Mouse (Mus musculus): ENCODE results near the gene As3mt. TPM values are rescaled to one million over a fixed set of nuclear protein-coding genes. Genes with fewer than 3 reads are reported as not detected.

Gene As3mt
- polyA plus RNA-seq, 1 experiment from 2014 or later: 28.9 TPM

DNA sequence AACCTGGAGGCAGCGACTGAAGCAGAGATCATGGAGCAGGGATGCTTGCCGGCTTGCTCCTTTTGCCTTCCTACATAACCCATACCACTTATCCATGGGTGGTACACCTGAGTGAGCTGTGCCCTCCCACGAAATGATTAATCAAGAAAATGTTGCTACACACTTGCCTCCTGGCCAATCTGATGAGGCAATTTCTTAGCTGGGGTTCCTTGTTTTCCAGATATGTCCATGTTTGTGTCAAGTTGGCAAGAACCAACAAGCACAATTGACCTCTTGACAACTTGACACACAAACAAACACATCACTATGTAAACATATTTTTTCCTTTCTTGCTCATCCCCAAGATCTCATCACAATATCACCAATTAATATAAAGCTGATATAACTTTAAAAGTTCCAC lies 31.6 kb upstream of the As3mt start:
- Histone ChIP-seq H3K4me3 (replicated peaks) (no peak overlapping the region), H3K9ac (no peak overlapping the region), H3K27ac (no peak overlapping the region), H3K4me1 (no peaks in the 10 kb centered on the region), H3K27me3 (replicated peaks) (0 out of 2 replicates have a peak, but pooled peaks cover 4% of the 10 kb centered on the region), H3K9me3 (no peaks in the 10 kb centered on the region), H3K4me2 (no peak overlapping the region), H3K36me3 (no peaks in the 10 kb centered on the region)
- no peak for ATAC-seq (ENCODE audit: insufficient read depth, low FRiP score, low read depth)
- WGBS: 86% methylated on average over 3 of the region's 3 CpGs

DNA sequence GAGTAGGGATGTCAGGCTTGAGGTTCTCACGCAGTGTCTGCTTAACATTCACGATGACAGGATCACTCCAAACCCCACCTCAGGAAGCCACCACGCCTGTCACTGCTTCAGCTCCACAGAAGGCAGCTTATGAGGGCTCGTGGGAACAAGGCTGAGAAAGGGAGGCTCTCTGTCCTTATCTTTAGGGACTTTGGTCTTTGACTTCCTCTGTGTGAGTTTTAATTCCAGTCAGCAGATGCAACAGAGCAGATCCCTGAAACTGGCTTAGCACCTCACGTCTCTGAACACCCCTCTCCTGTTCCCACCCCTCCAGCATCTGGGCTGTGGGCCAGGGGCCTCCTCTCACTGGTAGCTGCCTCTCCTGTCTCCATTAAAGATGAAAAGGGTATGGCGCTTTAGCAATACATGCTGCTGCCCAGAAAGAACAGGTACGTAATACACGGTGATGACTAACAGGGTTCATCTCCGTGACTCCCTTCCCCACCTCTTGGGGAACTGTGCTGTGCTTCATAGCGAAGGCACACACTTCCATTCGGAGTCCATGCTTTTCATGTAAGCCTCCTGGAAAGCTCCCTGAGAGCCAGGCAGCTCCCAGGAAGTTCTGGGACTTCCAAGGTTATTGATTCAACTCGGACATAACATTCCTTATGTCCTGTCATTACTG lies 27.4 kb upstream of the As3mt start:
- 47% methylated on average over 12 of the region's 12 CpGs for WGBS
- H3K4me2 ChIP-seq: no peak overlapping the region
- no peaks in the 10 kb centered on the region for H3K36me3 ChIP-seq
- no peak overlapping the region for H3K9ac ChIP-seq
- H3K27me3 ChIP-seq (replicated peaks): no peaks in the 10 kb centered on the region
- H3K4me1 ChIP-seq: no peaks in the 10 kb centered on the region
- no peak overlapping the region for H3K27ac ChIP-seq
- ATAC-seq (ENCODE audit: insufficient read depth, low FRiP score, low read depth): peak; percentile 10; the same call in 1 of the 2 replicates
- H3K9me3 ChIP-seq: no peaks in the 10 kb centered on the region
- H3K4me3 ChIP-seq (replicated peaks): no peak overlapping the region

DNA sequence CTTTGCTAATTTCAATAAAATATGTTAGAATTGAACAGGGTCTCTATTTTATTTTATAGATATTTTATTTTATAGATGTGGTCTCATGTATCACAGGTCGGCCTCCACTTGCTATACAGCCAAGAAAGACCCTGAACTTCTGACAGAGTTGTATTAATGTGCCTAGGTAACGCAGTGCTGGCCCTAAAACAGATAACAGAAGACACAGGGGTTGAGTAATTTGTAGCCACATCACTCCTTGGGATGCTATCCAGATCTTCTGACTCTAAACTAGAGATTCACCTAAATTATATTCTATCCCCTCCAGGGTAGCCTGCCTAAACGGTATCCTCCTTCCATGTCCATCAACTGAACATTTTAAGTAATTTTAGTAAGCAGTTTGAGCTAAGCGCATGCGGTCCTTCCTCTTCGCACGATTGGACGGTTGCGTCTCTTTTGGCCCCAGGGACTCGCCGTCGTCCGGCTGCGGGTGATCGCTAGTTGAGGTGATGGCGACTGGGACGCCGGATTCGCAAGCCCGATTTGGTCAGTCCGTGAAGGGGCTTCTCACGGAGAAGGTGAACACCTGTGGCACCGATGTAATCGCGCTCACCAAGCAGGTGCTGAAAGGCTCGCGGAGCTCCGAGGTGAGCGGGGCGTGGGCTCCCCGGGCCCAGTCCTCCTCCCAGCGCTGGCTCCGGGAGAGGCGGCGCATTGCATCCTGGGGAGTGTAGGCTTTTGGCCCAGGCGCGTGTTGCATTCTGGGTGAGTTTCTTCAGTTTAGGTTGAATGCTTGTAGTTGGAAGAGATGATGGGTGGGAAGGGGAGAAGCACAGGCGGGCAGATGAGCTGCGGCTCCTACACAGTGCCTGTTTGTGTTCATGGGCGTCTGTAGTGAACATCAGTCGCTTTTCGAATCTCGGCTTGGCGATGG lies 17.5 kb upstream of the As3mt start, which contains the start of gene Borcs7:
Gene Borcs7 (plus strand): TSS at position 447 of the 913 bp plus-strand sequence.
- peak; percentile 90 for ATAC-seq (ENCODE audit: insufficient read depth, low FRiP score, low read depth)
- H3K9me3 ChIP-seq: no peaks in the 10 kb centered on the region
- H3K27ac ChIP-seq: peak within 1 kb of the TSS; percentile 80
- 2% methylated on average over 44 of the region's 44 CpGs for WGBS
- H3K4me2 ChIP-seq: peak within 1 kb of the TSS; percentile 69
- H3K4me1 ChIP-seq: no peaks in the 10 kb centered on the region
- H3K4me3 ChIP-seq (replicated peaks): peak within 1 kb of the TSS; percentile 91
- H3K27me3 ChIP-seq (replicated peaks): no peaks in the 10 kb centered on the region
- no peaks in the 10 kb centered on the region for H3K36me3 ChIP-seq
- H3K9ac ChIP-seq: peak within 1 kb of the TSS; percentile 73; the same call in 1 of the 2 replicates

DNA sequence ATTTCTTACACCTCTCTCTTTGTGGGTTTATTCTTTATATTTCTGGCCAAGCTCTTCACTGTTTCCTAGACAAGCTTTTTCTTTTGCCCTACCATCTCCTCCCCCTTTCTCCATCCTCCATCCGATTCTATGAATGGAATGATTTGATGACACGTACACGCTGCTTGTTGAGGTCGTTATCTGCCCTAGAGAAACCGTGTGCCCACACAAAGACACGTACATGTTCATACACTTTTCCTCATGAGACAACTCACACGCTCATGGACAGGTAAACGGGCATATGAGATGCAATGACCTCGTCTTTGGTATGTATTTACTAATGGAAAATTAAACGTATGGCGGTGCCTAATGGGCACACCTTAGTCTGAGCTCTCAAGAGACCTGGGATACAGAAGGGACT lies 16.9 kb upstream of the As3mt start:
- Histone ChIP-seq H3K4me2 (peak overlapping the region; percentile 69), H3K4me1 (no peaks in the 10 kb centered on the region), H3K27ac (no peak overlapping the region), H3K4me3 (replicated peaks) (peak overlapping the region; percentile 91), H3K9me3 (no peaks in the 10 kb centered on the region), H3K9ac (peak overlapping the region; percentile 73; the same call in 1 of the 2 replicates), H3K36me3 (no peaks in the 10 kb centered on the region), H3K27me3 (replicated peaks) (no peaks in the 10 kb centered on the region)
- 74% methylated on average over 11 of the region's 11 CpGs for WGBS
- ATAC-seq (ENCODE audit: insufficient read depth, low FRiP score, low read depth): no peak

DNA sequence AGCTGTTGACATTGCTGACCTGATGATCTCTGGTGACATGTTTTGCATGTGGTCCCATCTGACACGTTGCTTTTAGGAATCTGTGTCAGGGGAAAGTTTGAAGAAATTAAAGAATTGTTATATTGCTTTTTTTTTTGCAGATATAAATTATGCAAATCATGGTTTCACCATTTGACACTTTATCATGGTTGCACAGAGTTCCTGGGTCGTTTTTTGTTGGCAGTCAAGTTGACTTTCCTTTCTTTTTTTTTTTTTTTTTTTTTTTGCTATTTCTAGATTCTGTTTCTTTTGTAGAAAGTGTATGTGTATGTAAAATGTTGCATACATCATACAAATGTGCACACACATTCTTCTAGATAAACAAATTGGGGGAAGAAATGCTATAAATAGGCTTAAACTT lies 16.2 kb upstream of the As3mt start:
- H3K4me2 ChIP-seq: no peak overlapping the region
- no peaks in the 10 kb centered on the region for H3K36me3 ChIP-seq
- H3K4me3 ChIP-seq (replicated peaks): no peak overlapping the region
- H3K4me1 ChIP-seq: no peaks in the 10 kb centered on the region
- no peak overlapping the region for H3K27ac ChIP-seq
- 69% methylated on average over 2 of the region's 2 CpGs for WGBS
- H3K27me3 ChIP-seq (replicated peaks): no peaks in the 10 kb centered on the region
- H3K9me3 ChIP-seq: no peaks in the 10 kb centered on the region
- ATAC-seq (ENCODE audit: insufficient read depth, low FRiP score, low read depth): no peak
- H3K9ac ChIP-seq: no peak overlapping the region

DNA sequence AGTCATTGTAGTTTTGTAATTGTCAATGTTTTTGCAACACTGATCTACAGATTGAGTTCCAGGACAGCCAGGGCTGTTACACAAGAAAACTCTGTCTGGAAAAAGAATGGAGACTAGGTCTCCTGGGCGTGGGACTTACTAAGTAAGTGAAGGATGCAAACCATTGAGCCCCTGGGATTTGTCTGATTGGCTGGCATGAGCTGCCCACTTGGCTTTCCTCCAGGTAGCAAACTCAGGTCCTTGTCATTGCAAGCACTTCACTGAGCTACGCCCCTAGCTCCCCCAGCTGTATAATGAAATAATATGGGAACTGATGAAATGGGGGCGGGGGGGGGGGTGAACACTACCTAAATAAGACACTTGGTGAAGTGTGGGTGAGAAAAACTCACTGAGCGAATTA lies 14.1 kb upstream of the As3mt start:
- Histone ChIP-seq H3K9ac (no peak overlapping the region), H3K4me3 (replicated peaks) (no peak overlapping the region), H3K36me3 (no peaks in the 10 kb centered on the region), H3K4me1 (no peaks in the 10 kb centered on the region), H3K9me3 (no peaks in the 10 kb centered on the region), H3K4me2 (no peak overlapping the region), H3K27me3 (replicated peaks) (no peaks in the 10 kb centered on the region), H3K27ac (no peak overlapping the region)
- WGBS: 87% methylated on average over 4 of the region's 4 CpGs
- no peak for ATAC-seq (ENCODE audit: insufficient read depth, low FRiP score, low read depth)

DNA sequence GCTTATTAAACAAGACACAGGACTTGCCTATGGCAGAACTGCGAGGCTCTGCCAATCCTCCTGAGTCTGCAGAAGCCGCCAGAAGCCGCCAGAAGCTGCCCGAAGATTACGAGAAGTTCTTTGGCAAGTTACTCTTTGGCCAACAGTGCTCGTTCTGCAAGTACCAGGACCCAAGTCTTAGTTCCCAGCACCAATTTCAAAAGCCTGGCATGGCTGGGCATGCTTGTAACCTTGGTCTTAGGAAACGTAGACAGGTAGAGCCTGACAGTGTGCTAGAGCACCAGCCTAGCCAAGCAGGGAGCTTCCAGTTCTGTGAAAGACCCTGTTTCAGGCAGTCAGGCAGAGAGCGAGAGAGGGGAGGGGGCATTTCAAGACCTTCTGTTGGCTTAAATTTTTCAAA lies 10.8 kb upstream of the As3mt start:
- H3K36me3 ChIP-seq: no peaks in the 10 kb centered on the region
- no peaks in the 10 kb centered on the region for H3K9me3 ChIP-seq
- WGBS: 91% methylated on average over 8 of the region's 8 CpGs
- no peak overlapping the region for H3K4me3 ChIP-seq (replicated peaks)
- H3K4me1 ChIP-seq: no peaks in the 10 kb centered on the region
- H3K9ac ChIP-seq: no peak overlapping the region
- no peak for ATAC-seq (ENCODE audit: insufficient read depth, low FRiP score, low read depth)
- no peak overlapping the region for H3K27ac ChIP-seq
- no peak overlapping the region for H3K4me2 ChIP-seq
- no peaks in the 10 kb centered on the region for H3K27me3 ChIP-seq (replicated peaks)

DNA sequence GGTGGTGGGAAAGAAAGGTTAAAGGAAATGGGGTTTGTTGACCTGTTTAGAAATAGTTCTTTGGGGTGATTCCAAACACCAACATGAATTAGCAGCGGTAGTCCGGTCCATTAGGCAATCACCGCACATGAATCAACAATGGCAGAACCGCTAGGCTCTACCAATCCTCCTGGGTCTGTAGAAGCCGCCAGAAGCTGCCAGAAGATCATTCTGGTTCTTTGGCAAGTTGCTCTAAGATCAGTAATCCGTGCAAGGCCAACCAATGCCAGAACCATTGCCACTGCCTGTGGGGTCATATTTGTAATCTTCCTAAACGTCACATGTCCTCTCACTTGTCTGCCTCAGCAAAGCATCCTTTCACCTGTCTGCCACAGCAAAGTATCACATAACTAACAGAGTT lies 10.3 kb upstream of the As3mt start:
- no peaks in the 10 kb centered on the region for H3K4me1 ChIP-seq
- H3K36me3 ChIP-seq: no peaks in the 10 kb centered on the region
- H3K9ac ChIP-seq: no peak overlapping the region
- no peak overlapping the region for H3K27ac ChIP-seq
- H3K9me3 ChIP-seq: no peaks in the 10 kb centered on the region
- no peaks in the 10 kb centered on the region for H3K27me3 ChIP-seq (replicated peaks)
- 90% methylated on average over 7 of the region's 7 CpGs for WGBS
- no peak for ATAC-seq (ENCODE audit: insufficient read depth, low FRiP score, low read depth)
- no peak overlapping the region for H3K4me3 ChIP-seq (replicated peaks)
- no peak overlapping the region for H3K4me2 ChIP-seq

DNA sequence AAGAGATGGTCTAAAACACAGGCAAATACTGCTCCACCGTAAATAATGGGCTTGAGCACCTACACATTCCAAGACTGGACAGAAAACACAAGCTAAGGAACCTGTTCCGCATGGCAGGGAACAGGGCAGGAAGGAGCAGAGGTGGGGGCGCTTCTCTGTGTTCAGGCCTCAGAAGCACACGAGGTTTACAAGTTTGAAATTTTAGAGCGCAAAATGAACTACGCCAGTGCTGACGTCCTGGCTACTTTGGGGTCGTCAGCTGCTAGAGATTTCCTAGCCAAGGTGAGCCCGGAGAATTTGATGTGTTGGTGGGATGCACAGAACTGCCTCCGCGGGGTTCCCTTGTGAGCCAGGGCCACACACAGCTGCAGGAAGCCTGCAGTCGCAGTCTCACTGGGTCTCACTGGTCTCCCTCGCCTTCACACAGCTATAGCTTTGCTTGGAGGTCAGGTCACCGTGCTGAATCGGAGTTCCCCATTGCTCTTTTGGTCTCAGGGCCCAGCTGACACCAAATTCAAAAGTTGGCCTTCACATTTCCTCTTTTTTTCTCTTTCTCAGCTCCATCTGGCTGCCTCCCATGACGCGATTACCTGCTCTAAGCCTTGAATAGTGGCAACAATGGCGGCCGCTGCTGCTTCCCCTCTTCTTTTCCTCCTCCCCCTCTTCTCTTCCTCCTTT lies 9.3 kb upstream of the As3mt start:
- no peaks in the 10 kb centered on the region for H3K9me3 ChIP-seq
- H3K27me3 ChIP-seq (replicated peaks): no peaks in the 10 kb centered on the region
- H3K36me3 ChIP-seq: no peaks in the 10 kb centered on the region
- H3K27ac ChIP-seq: no peak overlapping the region
- no peaks in the 10 kb centered on the region for H3K4me1 ChIP-seq
- ATAC-seq (ENCODE audit: insufficient read depth, low FRiP score, low read depth): no peak
- no peak overlapping the region for H3K4me2 ChIP-seq
- no peak overlapping the region for H3K4me3 ChIP-seq (replicated peaks)
- H3K9ac ChIP-seq: no peak overlapping the region
- 52% methylated on average over 19 of the region's 19 CpGs for WGBS

DNA sequence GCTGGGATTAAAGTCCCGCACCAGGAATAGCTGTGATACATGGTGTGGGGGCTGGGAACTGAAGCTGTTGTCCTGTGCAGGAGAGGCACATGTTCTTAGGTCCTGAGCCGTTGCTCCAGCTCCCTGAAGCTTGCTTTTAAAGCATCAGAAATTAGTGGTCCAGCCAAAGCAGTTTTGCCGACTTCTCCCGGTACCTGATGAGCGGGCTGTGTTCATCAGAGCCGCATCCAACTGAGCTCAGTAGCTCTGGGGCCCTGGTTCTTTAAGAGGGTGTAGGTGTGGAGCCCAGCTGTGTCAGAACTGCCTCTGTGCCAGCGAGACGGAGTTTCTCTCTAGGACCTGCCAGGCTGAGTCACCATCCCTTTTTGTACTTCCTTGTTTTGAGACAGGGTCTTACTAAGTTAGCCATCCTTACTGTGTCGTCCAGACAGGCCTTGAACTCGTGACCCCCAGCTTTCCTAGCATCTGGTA lies 8.2 kb upstream of the As3mt start:
- 68% methylated on average over 10 of the region's 10 CpGs for WGBS

DNA sequence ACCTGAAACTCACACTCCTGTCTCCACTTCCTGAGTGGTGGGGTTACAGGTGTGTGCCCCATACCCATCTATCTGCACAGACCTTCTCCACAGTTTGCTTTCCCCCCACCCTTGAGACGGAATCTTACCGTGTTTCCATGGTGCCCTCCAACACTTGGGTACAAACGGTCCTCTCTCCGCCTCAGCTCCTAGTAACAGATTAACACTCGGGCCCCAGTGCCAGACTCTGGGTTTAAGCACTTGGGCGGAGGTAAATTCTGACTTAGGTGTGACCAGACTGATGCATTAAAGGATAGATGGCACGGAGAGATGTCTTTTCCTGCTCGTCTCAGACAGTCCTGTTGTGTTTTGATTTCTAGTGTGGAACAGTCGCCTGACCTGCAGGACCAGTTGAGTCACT lies 6.1 kb upstream of the As3mt start:
- H3K27me3 ChIP-seq (replicated peaks): no peaks in the 10 kb centered on the region
- no peak overlapping the region for H3K27ac ChIP-seq
- no peak overlapping the region for H3K9ac ChIP-seq
- ATAC-seq (ENCODE audit: insufficient read depth, low FRiP score, low read depth): no peak
- no peaks in the 10 kb centered on the region for H3K9me3 ChIP-seq
- 73% methylated on average over 9 of the region's 9 CpGs for WGBS
- no peak overlapping the region for H3K4me3 ChIP-seq (replicated peaks)
- H3K4me1 ChIP-seq: no peaks in the 10 kb centered on the region
- H3K4me2 ChIP-seq: no peak overlapping the region
- no peaks in the 10 kb centered on the region for H3K36me3 ChIP-seq

More for the DNA sequence above, 8.2 kb upstream of the As3mt start:
- no peaks in the 10 kb centered on the region for H3K4me1 ChIP-seq
- H3K27me3 ChIP-seq (replicated peaks): no peaks in the 10 kb centered on the region
- H3K4me2 ChIP-seq: no peak overlapping the region
- no peaks in the 10 kb centered on the region for H3K9me3 ChIP-seq
- H3K27ac ChIP-seq: no peak overlapping the region
- ATAC-seq (ENCODE audit: insufficient read depth, low FRiP score, low read depth): no peak
- no peak overlapping the region for H3K9ac ChIP-seq
- no peaks in the 10 kb centered on the region for H3K36me3 ChIP-seq
- H3K4me3 ChIP-seq (replicated peaks): no peak overlapping the region
